Mouse (Mus musculus) MEL (cell line): ENCODE measurements at regions not wholly inside any gene's neighbourhood (a gene's known extent, or its start where the extent isn't known, plus 50 kb on each side); places are given as distances from the start of the nearest gene placed in this dataset.

Experiments used
- DNase-seq: peaks from one replicate; pipeline ENCODE4 v3.0.0; 2011; ENCODE audit warnings: low read depth, low spot score
- H3K27ac ChIP-seq: 2 replicates; pipeline ENCODE4 v1.5.1; 2012; ENCODE audit warnings: low read depth, mild to moderate bottlenecking, control low read depth, low read length, moderate library complexity; ENCODE audit not compliant: control insufficient read depth
- H3K27me3 ChIP-seq, 2 experiments: fragments of 150-350 bp in 1 of 2; sonication (generic) in 1 of 2; 2 replicates each; pipeline ENCODE4 v1.6.1; 2012; ENCODE audit warnings: low read length in 2 of 2, mild to moderate bottlenecking in 2 of 2, improper control_type of control experiment in 1 of 2, moderate library complexity in 1 of 2; ENCODE audit not compliant: insufficient read depth in 2 of 2, control insufficient read depth in 1 of 2
- H3K36me3 ChIP-seq, 2 experiments: 2 replicates each; pipeline ENCODE4 v1.6.1; 2012 to 2014; ENCODE audit warnings: low read length in 2 of 2, improper control_type of control experiment in 1 of 2, inconsistent platforms in 1 of 2, mild to moderate bottlenecking in 1 of 2; ENCODE audit not compliant: insufficient read depth in 2 of 2, control insufficient read depth in 1 of 2
- H3K4me1 ChIP-seq, 2 experiments: fragments of 150-350 bp in 1 of 2; sonication (generic) in 1 of 2; 2 replicates each; pipeline ENCODE4 v1.6.1; 2012; ENCODE audit warnings: low read length in 2 of 2, improper control_type of control experiment in 1 of 2, mild to moderate bottlenecking in 1 of 2; ENCODE audit not compliant: insufficient read depth in 2 of 2, control insufficient read depth in 1 of 2
- H3K4me3 ChIP-seq, 2 experiments: fragments of 150-350 bp in 1 of 2; sonication (generic) in 1 of 2; 2 replicates each; pipeline ENCODE4 v1.5.1; 2012; ENCODE audit warnings: low read depth in 2 of 2, low read length in 2 of 2, mild to moderate bottlenecking in 2 of 2, moderate library complexity in 2 of 2, control low read depth in 1 of 2, improper control_type of control experiment in 1 of 2; ENCODE audit not compliant: control insufficient read depth in 1 of 2, insufficient read depth in 1 of 2
- H3K79me2 ChIP-seq: 2 replicates; pipeline ENCODE4 v1.6.1; 2012; ENCODE audit warnings: mild to moderate bottlenecking, low read length, moderate library complexity; ENCODE audit not compliant: control insufficient read depth, poor library complexity, insufficient read depth
- H3K9ac ChIP-seq: 2 replicates; pipeline ENCODE4 v1.6.1; 2012; ENCODE audit warnings: low read depth, mild to moderate bottlenecking, control low read depth, low read length, moderate library complexity; ENCODE audit not compliant: control insufficient read depth, poor library complexity, severe bottlenecking
- H3K9me3 ChIP-seq: fragments of 150-350 bp; sonication (generic); replicated peaks from 2 replicates; pipeline ENCODE4 v1.6.1; 2012; ENCODE audit warnings: mild to moderate bottlenecking, low read length, improper control_type of control experiment, moderate library complexity; ENCODE audit not compliant: insufficient read depth
- BHLHE40 ChIP-seq: IDR thresholded peaks from 2 replicates; pipeline ENCODE4 v1.6.1; 2012; ENCODE audit warnings: low read depth, mild to moderate bottlenecking, inconsistent platforms, low read length, improper control_type of control experiment, borderline replicate concordance
- CTCF ChIP-seq, 3 experiments: IDR thresholded peaks in 2 of 3; conservative IDR thresholded peaks in 1 of 3; 2 replicates each; pipeline ENCODE4 v1.5.1; 2011 to 2012; ENCODE audit warnings: low read length in 3 of 3, low read depth in 2 of 3, mild to moderate bottlenecking in 2 of 3, improper control_type of control experiment in 1 of 3, inconsistent platforms in 1 of 3, mixed read lengths in 1 of 3, moderate library complexity in 1 of 3; ENCODE audit not compliant: control insufficient read depth in 1 of 3, insufficient read depth in 1 of 3, poor library complexity in 1 of 3, severe bottlenecking in 1 of 3
- E2F4 ChIP-seq: IDR thresholded peaks from 2 replicates; pipeline ENCODE4 v1.6.1; 2011; ENCODE audit warnings: low read depth, low read length, improper control_type of control experiment, borderline replicate concordance
- ETS1 ChIP-seq: IDR thresholded peaks from 2 replicates; pipeline ENCODE4 v1.6.1; 2012; ENCODE audit warnings: low read depth, mild to moderate bottlenecking, inconsistent platforms, low read length, improper control_type of control experiment, moderate library complexity
- GABPA ChIP-seq: IDR thresholded peaks from 2 replicates; pipeline ENCODE4 v1.6.1; 2012; ENCODE audit warnings: low read depth, mild to moderate bottlenecking, inconsistent platforms, low read length, improper control_type of control experiment, moderate library complexity
- GATA1 ChIP-seq: IDR thresholded peaks from 2 replicates; pipeline ENCODE4 v1.6.1; 2011; ENCODE audit warnings: low read depth, low read length, improper control_type of control experiment
- HCFC1 ChIP-seq: IDR thresholded peaks from 2 replicates; pipeline ENCODE4 v1.6.1; 2012; ENCODE audit warnings: low read depth, mild to moderate bottlenecking, inconsistent platforms, low read length, improper control_type of control experiment, moderate library complexity
- JUND ChIP-seq: IDR thresholded peaks from 2 replicates; pipeline ENCODE4 v1.6.1; 2011; ENCODE audit warnings: low read depth, mild to moderate bottlenecking, improper control_type of control experiment, low read length
- MAX ChIP-seq: IDR thresholded peaks from 2 replicates; pipeline ENCODE4 v1.6.1; 2011; ENCODE audit warnings: low read length, improper control_type of control experiment
- MAZ ChIP-seq: IDR thresholded peaks from 2 replicates; pipeline ENCODE4 v1.6.1; 2012; ENCODE audit warnings: low read depth, mild to moderate bottlenecking, inconsistent platforms, low read length, improper control_type of control experiment
- NRF1 ChIP-seq: IDR thresholded peaks from 2 replicates; pipeline ENCODE4 v1.6.1; 2014; ENCODE audit warnings: low read depth, mild to moderate bottlenecking, inconsistent platforms, low read length, improper control_type of control experiment, moderate library complexity; ENCODE audit not compliant: poor library complexity, insufficient read depth, severe bottlenecking
- POLR2AphosphoS2 ChIP-seq: IDR thresholded peaks from 2 replicates; pipeline ENCODE4 v1.6.1; 2011; ENCODE audit warnings: low read length, improper control_type of control experiment
- RAD21 ChIP-seq: IDR thresholded peaks from 2 replicates; pipeline ENCODE4 v1.6.1; 2011; ENCODE audit warnings: mild to moderate bottlenecking, low read depth, low read length, improper control_type of control experiment
- RCOR1 ChIP-seq: IDR thresholded peaks from 2 replicates; pipeline ENCODE4 v1.6.1; 2012; ENCODE audit warnings: low read depth, mild to moderate bottlenecking, inconsistent platforms, low read length, improper control_type of control experiment
- SMC3 ChIP-seq: IDR thresholded peaks from 2 replicates; pipeline ENCODE4 v1.6.1; 2011; ENCODE audit warnings: low read depth, low read length, improper control_type of control experiment
- TAL1 ChIP-seq: IDR thresholded peaks from 2 replicates; pipeline ENCODE4 v1.6.1; 2012; ENCODE audit warnings: mild to moderate bottlenecking, inconsistent platforms, low read length, moderate library complexity, mixed read lengths
- TCF12 ChIP-seq: IDR thresholded peaks from 2 replicates; pipeline ENCODE4 v1.6.1; 2014; ENCODE audit warnings: low read depth, mild to moderate bottlenecking, inconsistent platforms, low read length, improper control_type of control experiment, moderate library complexity
- USF1 ChIP-seq: IDR thresholded peaks from 2 replicates; pipeline ENCODE4 v1.6.1; 2014; ENCODE audit warnings: low read depth, mild to moderate bottlenecking, inconsistent platforms, low read length, improper control_type of control experiment, moderate library complexity
- ZKSCAN1 ChIP-seq: IDR thresholded peaks from 2 replicates; pipeline ENCODE4 v1.6.1; 2012; ENCODE audit warnings: low read depth, mild to moderate bottlenecking, inconsistent platforms, low read length, improper control_type of control experiment, moderate library complexity
- ZMIZ1 ChIP-seq: IDR thresholded peaks from 2 replicates; pipeline ENCODE4 v1.6.1; 2012; ENCODE audit warnings: low read depth, mild to moderate bottlenecking, inconsistent platforms, low read length, improper control_type of control experiment, moderate library complexity
- ZNF384 ChIP-seq: IDR thresholded peaks from 2 replicates; pipeline ENCODE4 v1.6.1; 2012; ENCODE audit warnings: low read depth, mild to moderate bottlenecking, inconsistent platforms, low read length, improper control_type of control experiment

- Histone ChIP-seq H3K4me3 (no peak overlapping the region), H3K9ac (no peak overlapping the region), H3K27ac (no peak overlapping the region)
These were observed 140.7 kb downstream of the Cd24a start for GRCm38 (mm10) chr10:43718768-43719167.

GRCm38 (mm10) chr10:43721356-43721755 is 143.3 kb downstream of the Cd24a start:
- Histone ChIP-seq H3K27me3 (no peaks in the 10 kb centered on the region; a peak in 1 of 4 replicates), H3K4me3 (no peak overlapping the region)
- no peak for TF ChIP-seq CTCF (IDR thresholded peaks at IDR 0.05 in 2 of 3, conservative IDR thresholded peaks at IDR 0.05 in 1 of 3; ENCODE audit: control insufficient read depth in 1 of 3, insufficient read depth in 1 of 3, low read depth in 2 of 3, low read length in 3 of 3, poor library complexity in 1 of 3, severe bottlenecking in 1 of 3)
- TF ChIP-seq RCOR1, result no peak
- TF ChIP-seq ETS1, result no peak
- no peak for TF ChIP-seq POLR2AphosphoS2
- TF ChIP-seq, all 39 proteins: peak for 0
- no peak overlapping the region for H3K27ac ChIP-seq
- H3K9ac ChIP-seq, result no peak overlapping the region
- H3K79me2 ChIP-seq, result no peaks in the 10 kb centered on the region
- no peaks in the 10 kb centered on the region for H3K4me1 ChIP-seq
- DNase-seq, result no peak
- H3K36me3 ChIP-seq, result no peaks in the 10 kb centered on the region
- H3K9me3 ChIP-seq, result no peaks in the 10 kb centered on the region

More at GRCm38 (mm10) chr10:43718768-43719167, 140.7 kb downstream of the Cd24a start:
- peaks cover under 1 to 3% of the 10 kb centered on the region in 2 experiments; a peak in 2 of 4 replicates for H3K4me1 ChIP-seq
- H3K27me3 ChIP-seq, result no peaks in the 10 kb centered on the region; a peak in 1 of 4 replicates
- peaks cover 0 to 3% of the 10 kb centered on the region in 2 experiments; a peak in 2 of 4 replicates for H3K36me3 ChIP-seq
- TF ChIP-seq POLR2AphosphoS2 (no peak), TCF12 (no peak), RAD21 (no peak), ETS1 (no peak), SMC3 (no peak), HCFC1 (no peak), NRF1 (no peak), GABPA (no peak), ZKSCAN1 (no peak), ZNF384 (no peak), GATA1 (no peak), BHLHE40 (no peak)
- no peaks in the 10 kb centered on the region for H3K79me2 ChIP-seq
- no peaks in the 10 kb centered on the region for H3K9me3 ChIP-seq
- no peak for DNase-seq

GRCm38 (mm10) chr10:43722164-43722563 is 144.1 kb downstream of the Cd24a start:
- no peaks in the 10 kb centered on the region for H3K9me3 ChIP-seq
- no peak overlapping the region for H3K4me3 ChIP-seq
- H3K79me2 ChIP-seq, result no peaks in the 10 kb centered on the region
- H3K36me3 ChIP-seq, result no peaks in the 10 kb centered on the region
- H3K4me1 ChIP-seq, result no peaks in the 10 kb centered on the region
- H3K27me3 ChIP-seq, result no peaks in the 10 kb centered on the region; a peak in 1 of 4 replicates
- no peak for DNase-seq
- H3K9ac ChIP-seq, result no peak overlapping the region
- TF ChIP-seq E2F4 (no peak), JUND (no peak), MAX (no peak), TCF12 (no peak), GATA1 (no peak), ZMIZ1 (no peak), USF1 (no peak), TAL1 (no peak), MAZ (no peak)
- TF ChIP-seq, all 39 proteins: peak for 0
- H3K27ac ChIP-seq, result no peak overlapping the region
